8 mouse cellular contexts compared by ENCODE assay signal in the genomic region with DNA sequence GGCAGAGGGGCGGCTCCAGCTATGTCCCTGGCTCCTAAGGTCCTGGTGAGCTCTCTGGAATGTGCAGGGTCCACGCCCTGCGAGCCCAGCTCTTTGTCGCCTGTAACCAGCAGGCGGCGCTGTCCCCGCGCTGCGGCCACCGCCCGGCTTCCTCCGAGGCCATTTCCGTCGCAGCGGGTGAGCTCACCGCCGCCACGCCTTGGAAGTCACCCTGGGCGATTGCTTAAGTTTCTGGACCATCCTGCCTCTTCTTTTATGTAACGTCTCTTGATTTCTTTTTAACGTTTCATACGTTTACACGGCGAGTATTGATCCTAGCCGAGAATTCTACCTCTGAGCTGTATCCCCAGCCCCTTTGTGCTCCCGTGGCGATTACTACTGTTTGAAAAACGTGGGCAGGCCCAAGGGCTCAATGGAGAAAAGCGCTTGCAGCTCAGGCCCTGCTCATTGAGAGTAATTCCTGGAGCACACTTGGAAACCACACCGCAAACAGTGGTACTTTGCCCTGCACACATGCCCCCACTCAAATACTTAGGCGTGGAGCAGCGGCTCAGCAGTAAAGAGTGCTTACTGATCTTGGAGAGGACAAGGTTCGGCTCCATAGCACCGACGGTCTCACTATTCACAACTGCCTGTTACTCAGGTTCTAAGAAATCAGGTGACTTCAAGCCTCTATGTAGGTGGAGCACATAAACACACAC. TPM values are rescaled to one million over a fixed set of nuclear protein-coding genes. Genes with fewer than 3 reads are reported as not detected.
DNase-seq lines count a peak whose midpoint lies in the region; ATAC-seq and TF ChIP-seq lines count a peak whose summit lies in the region.

No protein-coding gene starts in this region.

- peak overlapping the region; percentile 77 for H3K4me2 ChIP-seq in forebrain, embryonic 16.5 days (ENCODE audit: low read length)
- peak overlapping the region; percentile 89 for H3K4me2 ChIP-seq in neural tube, embryonic 14.5 days (ENCODE audit: low read depth, low read length)

- peak overlapping the region; percentile 98 for H3K27ac ChIP-seq in ES-E14 (ENCODE audit: insufficient read depth, low read depth, low read length, poor library complexity, severe bottlenecking)
- H3K27ac ChIP-seq in forebrain, embryonic 16.5 days (ENCODE audit: low read length): peak overlapping the region; percentile 97
- H3K27ac ChIP-seq in neural tube, embryonic 14.5 days (ENCODE audit: low read depth, low read length): peak overlapping the region; percentile 97

- peak; percentile 91 for DNase-seq in ES-E14 (ENCODE audit: low read depth, low spot score)
- peak; percentile 89 for DNase-seq in cerebellum, adult 11-12 months
- DNase-seq in heart, postnatal 36 days: peak; percentile 98 to 99
- peak; percentile 89 to 96 for DNase-seq in layer of hippocampus, adult 18-20 months (ENCODE audit: low spot score in 2 of 2)
- DNase-seq in lung, adult 18-20 months: peak; percentile 95 to 97
- peak; percentile 97 for DNase-seq in testis, postnatal 10 days (ENCODE audit: low spot score)

- under 1% methylated on average over 35 of the region's 35 CpGs for whole genome bisulfite sequencing in forebrain, embryonic 16.5 days
- WGBS in neural tube, embryonic 14.5 days: 2% methylated on average over 35 of the region's 35 CpGs

- intact Hi-C loops in heart, postnatal 36 days (cut with DNase I): loop anchor here (1.0 kb wide), 2 partner anchors 40 to 59 kb away; a partner anchor contains a TSS

- peak; percentile 86 for ATAC-seq in forebrain, embryonic 16.5 days
- peak; percentile 87 for ATAC-seq in neural tube, embryonic 14.5 days (ENCODE audit: low read depth)

- no peaks in the 10 kb centered on the region for H3K9me3 ChIP-seq in ES-E14 (ENCODE audit: control insufficient read depth, insufficient read depth, low read depth, low read length)
- H3K9me3 ChIP-seq in forebrain, embryonic 16.5 days (ENCODE audit: control insufficient read depth, low read length): no peaks in the 10 kb centered on the region
- H3K9me3 ChIP-seq in neural tube, embryonic 14.5 days (ENCODE audit: control insufficient read depth, low read length): no peaks in the 10 kb centered on the region

- H3K4me3 ChIP-seq in ES-E14 (ENCODE audit: insufficient read depth in 1 of 2, low read depth in 1 of 2, low read length in 2 of 2, poor library complexity in 1 of 2, severe bottlenecking in 1 of 2): peak overlapping the region; percentile 46 to 56
- peak overlapping the region; percentile 43 for H3K4me3 ChIP-seq in forebrain, embryonic 16.5 days (replicated peaks; ENCODE audit: low read length)
- H3K4me3 ChIP-seq in neural tube, embryonic 14.5 days (ENCODE audit: low read depth, low read length): peak overlapping the region; percentile 37

- H3K4me1 ChIP-seq in ES-E14 (ENCODE audit: control insufficient read depth in 2 of 2, insufficient read depth in 2 of 2, low read length in 2 of 2, poor library complexity in 1 of 2): peaks cover 13 to 27% of the 10 kb centered on the region in 2 experiments
- H3K4me1 ChIP-seq in forebrain, embryonic 16.5 days (replicated peaks; ENCODE audit: control insufficient read depth, insufficient read depth, low read length): peaks cover 44% of the 10 kb centered on the region
- H3K4me1 ChIP-seq in neural tube, embryonic 14.5 days (ENCODE audit: control insufficient read depth, insufficient read depth, low read length): peaks cover 43% of the 10 kb centered on the region

- H3K27me3 ChIP-seq in forebrain, embryonic 16.5 days (replicated peaks; ENCODE audit: control insufficient read depth, insufficient read depth, low read length): no peaks in the 10 kb centered on the region
- H3K27me3 ChIP-seq in neural tube, embryonic 14.5 days (ENCODE audit: control insufficient read depth, insufficient read depth, low read length): no peaks in the 10 kb centered on the region

- peak overlapping the region; percentile 82 for H3K9ac ChIP-seq in ES-E14 (ENCODE audit: insufficient read depth, low read depth, low read length, poor library complexity, severe bottlenecking)
- peak overlapping the region; percentile 73 for H3K9ac ChIP-seq in forebrain, embryonic 16.5 days (replicated peaks; ENCODE audit: low read depth, low read length)
- H3K9ac ChIP-seq in neural tube, embryonic 14.5 days (replicated peaks; ENCODE audit: low read depth, low read length): peak overlapping the region; percentile 71

- in situ Hi-C loops in ES-E14 (cut with MboI; ENCODE audit: low sequenced_read_pairs in 2 of 2, unreplicated experiment in 2 of 2): no loop called here

- H3K36me3 ChIP-seq in ES-E14 (ENCODE audit: control insufficient read depth, insufficient read depth, low read length, poor library complexity, severe bottlenecking): no peaks in the 10 kb centered on the region
- H3K36me3 ChIP-seq in forebrain, embryonic 16.5 days (ENCODE audit: control insufficient read depth, insufficient read depth): no peaks in the 10 kb centered on the region
- no peaks in the 10 kb centered on the region for H3K36me3 ChIP-seq in neural tube, embryonic 14.5 days (ENCODE audit: control insufficient read depth, insufficient read depth, low read length)

TF ChIP-seq in ES-E14, 5 proteins besides CTCF, POLR2A, EP300 and RAD21:
- TF ChIP-seq HCFC1 (IDR thresholded peaks at IDR 0.05; ENCODE audit: borderline replicate concordance, insufficient read depth, low read length): peak; percentile 72
- peak; percentile 56; the same call in 1 of the 2 replicates for TF ChIP-seq ZC3H11A (IDR thresholded peaks at IDR 0.05; ENCODE audit: borderline replicate concordance, low read depth, low read length)
- TF ChIP-seq MAFK (IDR thresholded peaks at IDR 0.05; ENCODE audit: insufficient read depth, low read depth, low read length): 0 out of 2 replicates have a peak, but pooled peaks have one; percentile 32
- no peak for TF ChIP-seq CHD2 (IDR thresholded peaks at IDR 0.05; ENCODE audit: low read depth, low read length)
TF ChIP-seq in ES-E14: peak in this region for 3.

RNA-seq across cellular contexts. Expression of a gene that starts 36.4 kb away (rescaled TPM):
- total RNA-seq in ES-E14 (2012; rRNA removed): 335 and 424 TPM in 2 replicates
- 42.1 and 48.9 TPM in 2 replicates for polyA plus RNA-seq in forebrain, embryonic 16.5 days (2015; fragmentation: Nextera tagmentation; extraction: Ambion mirVana)
- 10 to 100 TPM; 29.7 to 33.9 TPM for total RNA-seq in heart, postnatal 36 days (2021)
- 10 to 100 TPM; 48.9 to 55.6 TPM for total RNA-seq in layer of hippocampus, adult 18-20 months (2021)
- polyA plus RNA-seq in neural tube, embryonic 14.5 days (2014; fragmentation: Nextera tagmentation; extraction: Ambion mirVana): 7.3 and 11.5 TPM in 2 replicates

RNA-seq across cellular contexts. Expression of a gene that starts 39.7 kb away (rescaled TPM):
- total RNA-seq in ES-E14 (2012; rRNA removed): 595 and 862 TPM in 2 replicates
- 16,411 and 16,831 TPM in 2 replicates for polyA plus RNA-seq in forebrain, embryonic 16.5 days (2015; fragmentation: Nextera tagmentation; extraction: Ambion mirVana)
- 10 to 100 TPM; 73.0 to 74.5 TPM for total RNA-seq in heart, postnatal 36 days (2021)
- 100 to 1,000 TPM; 699 to 750 TPM for total RNA-seq in layer of hippocampus, adult 18-20 months (2021)
- polyA plus RNA-seq in neural tube, embryonic 14.5 days (2014; fragmentation: Nextera tagmentation; extraction: Ambion mirVana): 13,706 and 14,496 TPM in 2 replicates

RNA-seq across cellular contexts. Expression of a gene that starts 39.9 kb away (rescaled TPM):
- not detected in 2 replicates for total RNA-seq in ES-E14 (2012; rRNA removed)
- polyA plus RNA-seq in forebrain, embryonic 16.5 days (2015; fragmentation: Nextera tagmentation; extraction: Ambion mirVana): not detected in 2 replicates
- total RNA-seq in heart, postnatal 36 days (2021): not detected
- not detected for total RNA-seq in layer of hippocampus, adult 18-20 months (2021)
- not detected in 2 replicates for polyA plus RNA-seq in neural tube, embryonic 14.5 days (2014; fragmentation: Nextera tagmentation; extraction: Ambion mirVana)

RNA-seq across cellular contexts. Expression of a gene that starts 58.9 kb away (rescaled TPM):
- total RNA-seq in ES-E14 (2012; rRNA removed): 1,092 and 1,539 TPM in 2 replicates
- 1,178 and 1,185 TPM in 2 replicates for polyA plus RNA-seq in forebrain, embryonic 16.5 days (2015; fragmentation: Nextera tagmentation; extraction: Ambion mirVana)
- total RNA-seq in heart, postnatal 36 days (2021): 100 to 1,000 TPM; 130 to 145 TPM
- 100 to 1,000 TPM; 448 to 490 TPM for total RNA-seq in layer of hippocampus, adult 18-20 months (2021)
- polyA plus RNA-seq in neural tube, embryonic 14.5 days (2014; fragmentation: Nextera tagmentation; extraction: Ambion mirVana): 1,186 and 1,301 TPM in 2 replicates

Comparison
In these comparisons a context has a peak if more than half of its experiments do, and no peak if none do; other contexts are left out.
1. Peak in every context shown above with its lines: DNase-seq, ATAC-seq, H3K4me3 ChIP-seq and H3K27ac ChIP-seq.